Mouse (Mus musculus) right cerebral cortex, adult 2 months (tissue): Measurements from ENCODE around the gene Olfr10.
A peak's percentile ranks its signal among the peaks of the same experiment; 100 is the strongest.

Experiments
- DNase-seq, 2 experiments: peaks; one replicate each; pipeline ENCODE4 v3.0.0; 2021 to 2022; ENCODE audit warnings: low spot score in 2 of 2

The Olfr10 gene

GRCm38 (mm10) chr11:49326726-49327125, 22.2 kb downstream of the Olfr10 start:
- peak; percentile 34 to 40 for DNase-seq

- no peak for DNase-seq
Observed at GRCm38 (mm10) chr11:49329686-49330085, 25.1 kb downstream of the Olfr10 start.

DNA sequence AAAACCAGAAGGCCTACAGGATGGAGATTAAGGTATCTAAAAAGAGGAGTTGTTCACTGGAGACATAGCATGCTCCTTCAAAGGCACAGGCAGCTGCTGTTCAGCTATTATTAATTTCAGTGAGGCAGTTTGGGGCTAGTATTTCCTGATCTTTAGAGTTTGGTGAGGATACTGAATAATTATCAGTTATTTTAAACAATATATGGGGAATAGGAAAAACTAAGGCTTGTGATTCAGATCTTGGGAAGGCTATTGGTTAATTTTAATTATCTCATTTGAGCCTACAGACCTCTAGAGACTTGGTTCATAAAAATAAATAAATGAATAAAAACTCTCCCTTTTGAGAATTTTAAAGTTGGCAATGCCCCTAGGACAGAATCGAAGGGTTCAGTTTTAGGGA, 30.3 kb downstream of the Olfr10 start, which contains the start of gene Olfr1390:
Gene Olfr1390, plus strand, starts transcription at position 301 of the 400 bp plus-strand sequence.
- no peak for DNase-seq

DNA sequence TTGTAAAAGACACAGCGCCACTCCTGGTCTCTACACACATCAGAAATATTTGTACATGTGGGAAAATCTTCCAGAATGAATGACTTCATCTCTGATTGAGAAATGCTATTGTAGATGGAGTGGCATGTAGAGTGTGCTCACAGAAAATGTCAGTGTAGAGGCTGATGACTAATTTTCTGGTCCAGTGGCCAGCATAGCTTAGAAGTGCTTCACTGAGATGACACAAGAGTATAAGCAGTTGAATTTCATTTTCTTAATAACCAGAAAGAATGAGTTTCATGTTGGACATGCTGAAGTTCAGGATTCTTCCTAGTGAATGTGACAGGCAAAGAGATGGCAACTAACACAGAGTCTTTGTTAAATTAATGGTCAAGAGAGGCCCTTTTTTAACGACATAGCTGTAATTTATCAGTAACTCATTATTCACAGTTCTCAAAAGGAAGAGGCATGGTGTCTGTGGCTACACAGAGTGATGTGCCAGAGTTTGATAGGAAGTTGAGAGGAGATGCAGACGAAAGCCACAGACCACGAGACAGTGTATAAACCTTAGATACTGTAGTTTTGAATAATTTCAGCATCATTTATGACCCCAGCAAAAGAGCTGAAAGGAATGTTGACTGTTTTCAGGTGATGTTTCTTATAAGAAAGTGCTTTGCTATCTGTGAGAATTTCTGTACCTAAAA, 32.8 kb downstream of the Olfr10 start:
- DNase-seq = no peak
